Mouse (Mus musculus) megakaryocyte, embryonic 14.5 days (primary cell): Measurements from ENCODE around the gene Dhcr24.

Experiments used
- FLI1 ChIP-seq: IDR thresholded peaks from 2 replicates; pipeline ENCODE4 v1.6.1; 2012; ENCODE audit warnings: low read length, inconsistent platforms, mixed read lengths
- GATA1 ChIP-seq: IDR thresholded peaks from 3 replicates; pipeline ENCODE4 v1.6.1; 2012; ENCODE audit warnings: mixed read lengths, low read length, inconsistent platforms, borderline replicate concordance

DNA sequence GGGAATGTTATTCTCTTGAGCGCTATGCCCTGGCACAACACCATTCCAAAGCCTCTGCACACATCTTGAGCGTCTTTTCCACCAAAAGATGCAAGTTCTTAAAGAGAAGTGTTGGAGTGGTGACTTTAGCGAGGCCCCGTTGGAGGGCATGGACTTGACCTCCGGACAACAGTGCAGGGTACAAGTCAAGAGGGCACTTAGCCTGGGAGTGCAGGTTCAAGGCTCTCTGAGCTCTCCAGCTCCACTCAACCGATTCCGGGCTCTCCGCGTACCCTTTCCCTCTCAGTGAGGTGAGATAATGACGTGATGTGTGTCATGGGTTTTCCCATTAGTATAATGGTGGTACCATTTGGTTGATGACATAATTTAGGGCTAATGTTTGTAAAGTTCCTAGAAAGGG, 63.4 kb downstream of the Dhcr24 start:
- no peak for TF ChIP-seq GATA1
- TF ChIP-seq FLI1 = no peak
